Mouse (Mus musculus) kidney, adult 2 months (tissue): Measurements from ENCODE around the gene Vmn2r75. TPM values are rescaled to one million over a fixed set of nuclear protein-coding genes. Genes with fewer than 3 reads are reported as not detected.
"Not testable (repeated sequence)": the region's sequence is repeated elsewhere in the genome, so short reads cannot be mapped to it uniquely, and the experiment has no call there.

Source experiments
- DNase-seq: peaks from one replicate; pipeline ENCODE4 v3.0.0; 2021
- H3K27ac ChIP-seq: fragments of 200-500 bp; 2 replicates; pipeline ENCODE4 v1.5.1; 2012; ENCODE audit warnings: low read depth, low read length, control low read depth, inconsistent platforms; ENCODE audit not compliant: insufficient read depth
- H3K27me3 ChIP-seq: fragments of 200-500 bp; replicated peaks from 2 replicates; pipeline ENCODE4 v1.6.1; 2012; ENCODE audit warnings: mild to moderate bottlenecking, moderate library complexity, low read length, inconsistent platforms; ENCODE audit not compliant: control insufficient read depth, insufficient read depth
- H3K36me3 ChIP-seq: fragments of 200-500 bp; 2 replicates; pipeline ENCODE4 v1.6.1; 2012; ENCODE audit warnings: mild to moderate bottlenecking, moderate library complexity, low read length, inconsistent platforms; ENCODE audit not compliant: control insufficient read depth, insufficient read depth
- H3K4me1 ChIP-seq: fragments of 200-500 bp; 2 replicates; pipeline ENCODE4 v1.6.1; 2011; ENCODE audit warnings: low read length; ENCODE audit not compliant: control insufficient read depth, insufficient read depth
- H3K4me3 ChIP-seq: fragments of 200-500 bp; 2 replicates; pipeline ENCODE4 v1.5.1; 2011; ENCODE audit warnings: mild to moderate bottlenecking, low read depth, low read length, control low read depth; ENCODE audit not compliant: insufficient read depth
- CTCF ChIP-seq: fragments of 200-500 bp; conservative IDR thresholded peaks from 2 replicates; pipeline ENCODE4 v1.5.1; 2011; ENCODE audit warnings: low read depth, mild to moderate bottlenecking, control low read depth, low read length, moderate library complexity, mixed read lengths; ENCODE audit not compliant: insufficient read depth, insufficient read length
- POLR2A ChIP-seq: fragments of 200-500 bp; IDR thresholded peaks from one replicate; pipeline ENCODE4 v1.6.1; 2011; ENCODE audit warnings: low read depth, low read length, control low read depth
- WGBS: fragments of 180-500 bp; shearing (Covaris S2); methylation state at CpG from one replicate; pipeline ENCODE4 v1.1.7; 2018; 5-methylcytosine and 5-hydroxymethylcytosine counted together
- polyA plus RNA-seq: library from polyadenylated mRNA; depleted of rRNA; stranded (reverse); fragments of >200 nt; gene quantifications from 2 replicates; pipeline ENCODE4 v1.2.3, GENCODE M21; 2012; rRNA removed

The Vmn2r75 gene
- polyA plus RNA-seq: not detected in 2 replicates

DNA sequence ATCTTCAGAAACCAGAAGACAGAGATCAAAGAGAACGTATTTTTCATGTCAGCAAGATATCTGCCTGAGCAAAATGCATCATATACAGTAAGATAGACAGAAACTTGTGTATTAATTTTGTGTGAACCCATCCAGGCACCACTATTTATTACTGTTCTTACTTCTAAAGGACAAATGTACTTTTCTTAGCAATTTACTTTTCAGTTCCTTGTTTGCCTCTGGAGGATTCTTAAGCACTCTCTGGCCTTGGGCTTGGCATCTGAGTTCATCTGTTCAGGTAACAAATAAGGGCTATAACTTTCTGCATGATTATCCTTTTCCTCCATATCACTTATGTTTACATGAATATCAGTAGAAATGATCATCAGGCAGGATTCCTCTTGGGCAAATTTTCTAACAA lies at the start of gene Vmn2r75:
TSS of gene Vmn2r75 (minus strand) at position 101 of the 400 bp plus-strand sequence.
- not testable (repeated sequence) for H3K27ac ChIP-seq, H3K4me1 ChIP-seq, H3K27me3 ChIP-seq, H3K4me3 ChIP-seq, H3K36me3 ChIP-seq, DNase-seq
- 36% methylated on average over 1 of the region's 1 CpGs for WGBS

DNA sequence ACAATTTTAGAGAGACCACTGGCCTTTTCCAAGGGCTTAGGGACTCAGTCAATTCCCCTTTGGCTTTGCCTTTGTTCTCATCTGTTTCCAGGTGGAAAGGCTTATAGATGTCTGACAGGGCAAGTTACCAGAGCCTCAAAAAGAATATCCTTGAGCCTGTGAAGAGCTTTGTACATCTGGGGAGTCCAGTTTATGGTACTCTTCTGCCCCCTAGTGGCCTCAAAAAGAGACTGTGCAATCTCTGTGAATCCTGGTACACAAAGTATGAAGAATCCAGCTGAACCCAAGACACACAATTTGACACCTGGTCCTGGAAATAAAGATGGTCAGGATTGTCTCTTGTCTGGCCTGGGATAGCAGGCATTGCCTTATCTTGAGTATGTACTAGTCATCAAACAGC lies 39.8 kb upstream of the Vmn2r75 start:
- no peaks in the 10 kb centered on the region for H3K4me1 ChIP-seq
- H3K27me3 ChIP-seq: no peaks in the 10 kb centered on the region
- TF ChIP-seq POLR2A (no peak), CTCF (no peak)
- no peak overlapping the region for H3K27ac ChIP-seq
- H3K36me3 ChIP-seq: no peaks in the 10 kb centered on the region
- DNase-seq: peak; percentile 14
- H3K4me3 ChIP-seq: no peak overlapping the region

Other genes starting within 250 kb of the Vmn2r75 start
- not detected in 2 replicates for gene Vmn2r74, start 210.1 kb downstream of the Vmn2r75 start, polyA plus RNA-seq
- not detected in 2 replicates for gene Vmn2r76, start 74.5 kb upstream of the Vmn2r75 start, polyA plus RNA-seq
- not detected in 2 replicates for gene Olfr310, start 105.4 kb upstream of the Vmn2r75 start, polyA plus RNA-seq
- not detected in 2 replicates for gene Olfr309, start 141.9 kb upstream of the Vmn2r75 start, polyA plus RNA-seq
- gene Olfr308, start 153.9 kb upstream of the Vmn2r75 start, polyA plus RNA-seq: not detected in 2 replicates
- gene Olfr307, start 165.8 kb upstream of the Vmn2r75 start, polyA plus RNA-seq: not detected in 2 replicates
- gene Olfr305, start 195.2 kb upstream of the Vmn2r75 start, polyA plus RNA-seq: not detected in 2 replicates
- gene Olfr304, start 214.9 kb upstream of the Vmn2r75 start, polyA plus RNA-seq: not detected in 2 replicates
- gene Olfr303, start 226.0 kb upstream of the Vmn2r75 start, polyA plus RNA-seq: not detected in 2 replicates
- not detected in 2 replicates for gene Olfr301, start 232.1 kb upstream of the Vmn2r75 start, polyA plus RNA-seq